Mouse (Mus musculus) ES-E14 (cell line): ENCODE results near the gene Tldc2. TPM values are rescaled to one million over a fixed set of nuclear protein-coding genes. Genes with fewer than 3 reads are reported as not detected.

Source experiments
- DNase-seq: peaks from one replicate; pipeline ENCODE4 v3.0.0-alpha.2; 2013; ENCODE audit warnings: low read depth, low spot score
- H3K27ac ChIP-seq: 2 replicates; pipeline ENCODE4 v1.5.1; 2012; ENCODE audit warnings: low read depth, mild to moderate bottlenecking, low read length, moderate library complexity, mixed read lengths; ENCODE audit not compliant: poor library complexity, insufficient read depth, severe bottlenecking
- H3K36me3 ChIP-seq: 2 replicates; pipeline ENCODE4 v1.6.1; 2012; ENCODE audit warnings: mild to moderate bottlenecking, low read length, moderate library complexity, mixed read lengths; ENCODE audit not compliant: control insufficient read depth, poor library complexity, insufficient read depth, severe bottlenecking
- H3K4me1 ChIP-seq, 2 experiments: fragments of 150-350 bp in 1 of 2; sonication (generic) in 1 of 2; 2 replicates each; pipeline ENCODE4 v1.6.1; 2012; ENCODE audit warnings: low read length in 2 of 2, mild to moderate bottlenecking in 1 of 2, mixed read lengths in 1 of 2; ENCODE audit not compliant: control insufficient read depth in 2 of 2, insufficient read depth in 2 of 2, poor library complexity in 1 of 2
- H3K4me3 ChIP-seq, 2 experiments: fragments of 150-350 bp in 1 of 2; sonication (generic) in 1 of 2; 2 replicates each; pipeline ENCODE4 v1.5.1; 2012; ENCODE audit warnings: low read length in 2 of 2, low read depth in 1 of 2, mild to moderate bottlenecking in 1 of 2, mixed read lengths in 1 of 2; ENCODE audit not compliant: insufficient read depth in 1 of 2, poor library complexity in 1 of 2, severe bottlenecking in 1 of 2
- H3K9ac ChIP-seq: 2 replicates; pipeline ENCODE4 v1.6.1; 2012; ENCODE audit warnings: low read depth, mild to moderate bottlenecking, low read length, mixed read lengths; ENCODE audit not compliant: poor library complexity, insufficient read depth, severe bottlenecking
- H3K9me3 ChIP-seq: fragments of 150-350 bp; sonication (generic); 2 replicates; pipeline ENCODE4 v1.6.1; 2012; ENCODE audit warnings: low read depth, mild to moderate bottlenecking, low read length; ENCODE audit not compliant: control insufficient read depth, insufficient read depth
- CHD2 ChIP-seq: IDR thresholded peaks from 2 replicates; pipeline ENCODE4 v1.6.1; 2014; ENCODE audit warnings: mild to moderate bottlenecking, low read depth, low read length, inconsistent platforms
- HCFC1 ChIP-seq: IDR thresholded peaks from 2 replicates; pipeline ENCODE4 v1.6.1; 2012; ENCODE audit warnings: low read length, inconsistent platforms, borderline replicate concordance; ENCODE audit not compliant: insufficient read depth
- MAFK ChIP-seq: IDR thresholded peaks from 2 replicates; pipeline ENCODE4 v1.6.1; 2014; ENCODE audit warnings: mild to moderate bottlenecking, low read depth, low read length, inconsistent platforms; ENCODE audit not compliant: insufficient read depth
- ZC3H11A ChIP-seq: IDR thresholded peaks from 2 replicates; pipeline ENCODE4 v1.6.1; 2012; ENCODE audit warnings: low read depth, mild to moderate bottlenecking, inconsistent platforms, low read length, borderline replicate concordance
- ZNF384 ChIP-seq: IDR thresholded peaks from 2 replicates; pipeline ENCODE4 v1.6.1; 2012; ENCODE audit warnings: low read depth, low read length, inconsistent platforms
- in situ Hi-C, 2 experiments: fragments of 600-800 bp; cut with MboI; formaldehyde crosslinking; loops; one replicate each; pipeline ENCODE4 v1.15.1; 2025; ENCODE audit warnings: low sequenced_read_pairs in 2 of 2, inconsistent platforms in 1 of 2; ENCODE audit not compliant: unreplicated experiment in 2 of 2
- total RNA-seq: library from RNA; depleted of rRNA; stranded (reverse); fragments of 300-350 nt; gene quantifications from 2 replicates; pipeline ENCODE4 v1.2.3, GENCODE M21; 2012

The Tldc2 gene
- total RNA-seq, 1 experiment, result not detected

DNA sequence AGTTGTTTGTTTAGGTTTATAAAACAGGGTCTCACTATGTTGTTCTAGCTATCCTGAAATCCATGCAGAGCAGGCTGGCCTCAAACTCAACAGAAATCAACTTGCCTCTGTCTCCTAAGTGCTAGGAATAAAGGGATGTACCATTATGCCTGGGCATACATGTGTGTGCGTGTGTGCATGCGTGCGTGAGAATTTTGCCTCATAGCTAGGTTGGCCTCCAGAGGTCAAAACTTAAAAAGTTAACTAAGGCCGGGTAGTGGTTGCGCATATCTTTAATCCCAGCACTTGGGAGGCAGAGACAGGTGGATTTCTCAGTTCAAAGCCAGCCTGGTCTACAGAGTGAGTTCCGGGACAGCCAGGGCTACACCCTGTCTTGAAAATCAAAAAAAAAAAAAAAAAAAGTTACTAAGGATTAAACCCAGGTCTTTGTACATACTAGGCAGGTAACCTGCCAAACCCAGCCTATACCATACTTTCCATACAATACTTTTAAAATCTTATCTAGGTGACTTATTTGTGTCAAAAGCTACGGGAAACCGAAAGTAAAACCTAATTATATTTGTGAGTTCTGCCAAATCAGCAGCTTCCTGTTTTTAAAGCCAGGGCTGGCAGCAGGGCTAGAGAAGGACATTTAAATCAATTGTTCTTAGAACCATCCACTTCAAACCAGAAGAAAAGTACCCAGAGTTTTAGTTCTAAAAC is 44.1 kb downstream of the Tldc2 start:
- Histone ChIP-seq H3K9ac (no peak overlapping the region), H3K9me3 (no peaks in the 10 kb centered on the region), H3K4me3 (no peak overlapping the region), H3K4me1 (no peaks in the 10 kb centered on the region; a peak in 1 of 4 replicates), H3K27ac (no peak overlapping the region), H3K36me3 (no peaks in the 10 kb centered on the region; the same call in 1 of the 2 replicates)
- in situ Hi-C loops, result no loop called here
- no peak for TF ChIP-seq HCFC1
- TF ChIP-seq MAFK, result no peak
- TF ChIP-seq CHD2, result no peak
- no peak for TF ChIP-seq ZC3H11A
- no peak for TF ChIP-seq ZNF384
- DNase-seq, result no peak

DNA sequence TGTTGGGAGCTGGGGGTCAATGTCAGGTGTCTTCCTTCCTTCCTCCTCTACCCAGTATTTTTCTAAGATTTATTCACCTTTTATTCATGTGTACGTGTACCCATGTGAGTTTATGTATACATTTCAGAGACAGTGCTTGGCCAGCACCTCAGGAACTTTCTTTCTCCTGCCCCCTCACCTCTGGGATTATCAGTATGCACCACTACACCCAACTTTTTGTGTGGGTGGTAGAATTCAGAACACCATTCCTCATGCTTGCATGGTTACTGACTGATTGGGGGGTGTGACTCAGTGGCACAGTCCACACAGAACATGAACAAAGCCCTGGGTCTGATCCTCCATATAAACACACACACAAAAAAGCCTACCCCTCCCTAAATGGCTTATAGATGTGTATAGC is 45.2 kb downstream of the Tldc2 start:
- no peaks in the 10 kb centered on the region for H3K9me3 ChIP-seq
- H3K9ac ChIP-seq, result no peak overlapping the region
- in situ Hi-C loops, result no loop called here
- no peak for DNase-seq
- no peak overlapping the region for H3K4me3 ChIP-seq
- TF ChIP-seq MAFK (no peak), ZNF384 (no peak), ZC3H11A (no peak), CHD2 (no peak), HCFC1 (no peak)
- no peaks in the 10 kb centered on the region; a peak in 1 of 4 replicates for H3K4me1 ChIP-seq
- H3K36me3 ChIP-seq, result no peaks in the 10 kb centered on the region
- no peak overlapping the region for H3K27ac ChIP-seq

DNA sequence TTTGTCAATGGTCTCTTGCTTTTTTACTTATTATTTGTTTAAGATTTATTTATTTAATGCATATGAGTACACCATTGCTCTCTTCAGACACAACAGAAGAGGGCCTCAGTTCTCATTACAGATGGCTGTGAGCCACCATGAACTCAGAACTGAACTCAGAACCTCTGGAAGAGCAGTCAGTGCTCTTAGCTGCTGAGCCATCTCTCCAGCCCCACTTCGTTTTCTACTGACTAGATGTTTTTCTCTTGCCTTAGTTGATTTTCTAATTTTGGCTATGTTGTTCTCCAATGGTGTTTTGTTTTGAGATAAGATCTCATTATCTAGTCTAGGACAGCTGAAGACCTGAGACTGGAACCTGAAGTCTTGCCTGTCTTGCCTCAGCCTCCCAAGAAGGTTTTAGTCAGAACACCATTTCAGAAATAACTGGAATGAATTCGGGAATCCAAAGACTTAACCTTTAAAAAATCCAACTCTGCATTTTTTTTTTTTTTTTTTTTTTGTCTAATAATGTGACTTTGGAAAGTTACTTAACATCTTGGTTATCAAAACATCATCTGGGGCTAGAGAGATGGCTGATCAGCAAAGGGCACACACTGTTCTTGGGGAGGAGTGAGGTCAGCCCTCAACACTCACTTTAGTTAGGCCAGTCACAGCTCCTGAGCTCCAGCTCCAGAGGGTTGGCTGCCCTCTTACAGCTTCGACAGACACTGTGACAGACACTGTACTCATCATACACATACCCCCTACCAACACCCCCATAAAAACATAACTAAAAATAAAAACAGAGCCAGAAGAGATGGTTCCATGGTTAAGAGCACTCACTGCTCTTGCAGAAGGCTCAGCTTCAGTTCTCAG is 46.1 kb downstream of the Tldc2 start:
- Histone ChIP-seq H3K4me1 (no peaks in the 10 kb centered on the region; a peak in 1 of 4 replicates), H3K27ac (no peak overlapping the region), H3K4me3 (no peak overlapping the region), H3K9me3 (no peaks in the 10 kb centered on the region), H3K36me3 (no peaks in the 10 kb centered on the region), H3K9ac (no peak overlapping the region)
- DNase-seq, result no peak
- in situ Hi-C loops, result no loop called here
- TF ChIP-seq CHD2 (no peak), ZNF384 (no peak), ZC3H11A (no peak), MAFK (no peak), HCFC1 (no peak)

DNA sequence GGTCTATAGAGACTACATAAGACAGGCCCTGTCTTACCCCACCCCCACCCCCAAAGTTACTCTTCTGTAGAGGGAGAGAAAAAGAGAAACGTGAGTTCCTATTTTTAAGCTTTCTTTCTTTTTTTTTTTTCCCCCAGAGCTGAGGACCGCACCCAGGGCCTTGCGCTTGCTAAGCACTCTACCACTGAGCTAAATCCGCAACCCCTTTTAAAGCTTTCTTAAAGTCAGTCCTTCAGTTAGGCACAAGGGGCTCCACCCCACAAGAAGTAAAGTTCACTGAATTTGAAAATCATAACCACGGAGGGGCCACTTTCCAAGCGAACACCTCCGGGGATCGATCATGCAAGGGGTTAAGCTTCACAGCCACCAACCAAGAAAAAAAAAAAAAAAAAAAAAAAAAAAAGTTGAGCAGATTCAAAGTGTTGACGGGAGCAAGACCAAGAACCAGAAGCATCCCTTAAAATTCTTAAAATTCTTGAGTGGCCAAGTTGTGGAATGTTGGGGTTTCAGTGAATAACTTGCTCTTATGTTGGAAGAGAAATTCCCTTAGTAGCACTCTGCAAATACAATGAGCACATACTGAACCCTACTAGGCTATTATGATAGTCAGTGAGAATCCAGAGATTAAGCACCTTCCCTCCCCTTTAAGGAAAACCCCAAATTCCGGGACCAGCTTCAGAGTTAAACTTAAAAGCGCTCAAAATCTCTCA is 47.1 kb downstream of the Tldc2 start:
- no peaks in the 10 kb centered on the region for H3K9me3 ChIP-seq
- peak overlapping the region; percentile 81 for H3K9ac ChIP-seq
- in situ Hi-C loops, result no loop called here
- peak overlapping the region; percentile 83 to 85 for H3K4me3 ChIP-seq
- H3K4me1 ChIP-seq, result no peaks in the 10 kb centered on the region; a peak in 1 of 4 replicates
- TF ChIP-seq ZC3H11A (no peak), ZNF384 (peak; percentile 94)
- no peak overlapping the region for H3K27ac ChIP-seq
- H3K36me3 ChIP-seq, result no peaks in the 10 kb centered on the region
- no peak for DNase-seq
